Mouse (Mus musculus) stomach, embryonic 16.5 days (tissue): Measurements from ENCODE around the gene Fam76b. TPM values are rescaled to one million over a fixed set of nuclear protein-coding genes. Genes with fewer than 3 reads are reported as not detected.

Experiments used
- ATAC-seq: fragments of 200-750 bp; cut with Nextera tagmentation; 2 replicates; pipeline ENCODE4 v1.8.0; 2017; ENCODE audit warnings: moderate number of reproducible peaks, moderate TSS enrichment; ENCODE audit not compliant: insufficient read depth, low FRiP score
- H3K27ac ChIP-seq: fragments of 300-500 bp; sonication (generic); 2 replicates; pipeline ENCODE4 v1.5.1; 2014; ENCODE audit warnings: low read length
- H3K27me3 ChIP-seq: fragments of 300-500 bp; sonication (generic); 2 replicates; pipeline ENCODE4 v1.6.1; 2014; ENCODE audit warnings: low read length, control low read depth, mixed read lengths; ENCODE audit not compliant: control insufficient read depth, insufficient read depth
- H3K36me3 ChIP-seq: fragments of 300-500 bp; sonication (generic); 2 replicates; pipeline ENCODE4 v1.6.1; 2014; ENCODE audit warnings: low read length; ENCODE audit not compliant: control insufficient read depth, insufficient read depth
- H3K4me1 ChIP-seq: fragments of 300-500 bp; sonication (generic); 2 replicates; pipeline ENCODE4 v1.6.1; 2014; ENCODE audit warnings: low read length, control low read depth, mixed read lengths; ENCODE audit not compliant: control insufficient read depth, insufficient read depth
- H3K4me2 ChIP-seq: fragments of 300-500 bp; sonication (generic); 2 replicates; pipeline ENCODE4 v1.6.1; 2014; ENCODE audit warnings: low read depth, low read length, mixed read lengths
- H3K4me3 ChIP-seq: fragments of 300-500 bp; sonication (generic); replicated peaks from 2 replicates; pipeline ENCODE4 v1.5.1; 2014; ENCODE audit warnings: mild to moderate bottlenecking, low read length
- H3K9ac ChIP-seq: fragments of 300-500 bp; sonication (generic); 2 replicates; pipeline ENCODE4 v1.6.1; 2014; ENCODE audit warnings: low read length
- H3K9me3 ChIP-seq: fragments of 300-500 bp; sonication (generic); replicated peaks from 2 replicates; pipeline ENCODE4 v1.6.1; 2016; ENCODE audit warnings: low read length, control low read depth; ENCODE audit not compliant: control insufficient read depth
- WGBS: fragments of 180-500 bp; shearing (Covaris S2); extraction: QIAGEN DNeasy Blood & Tissue Kit; methylation state at CpG from one replicate; pipeline ENCODE4 v1.1.7; 2014; 5-methylcytosine and 5-hydroxymethylcytosine counted together
- polyA plus RNA-seq: library from polyadenylated mRNA; unstranded; fragments of >200 nt; fragmentation: Nextera tagmentation; extraction: Ambion mirVana; gene quantifications from 2 replicates; pipeline ENCODE4 v1.2.1, GENCODE M21; 2015

Fam76b gene
- polyA plus RNA-seq, 1 experiment from 2014 or later, result 18.3 TPM

DNA sequence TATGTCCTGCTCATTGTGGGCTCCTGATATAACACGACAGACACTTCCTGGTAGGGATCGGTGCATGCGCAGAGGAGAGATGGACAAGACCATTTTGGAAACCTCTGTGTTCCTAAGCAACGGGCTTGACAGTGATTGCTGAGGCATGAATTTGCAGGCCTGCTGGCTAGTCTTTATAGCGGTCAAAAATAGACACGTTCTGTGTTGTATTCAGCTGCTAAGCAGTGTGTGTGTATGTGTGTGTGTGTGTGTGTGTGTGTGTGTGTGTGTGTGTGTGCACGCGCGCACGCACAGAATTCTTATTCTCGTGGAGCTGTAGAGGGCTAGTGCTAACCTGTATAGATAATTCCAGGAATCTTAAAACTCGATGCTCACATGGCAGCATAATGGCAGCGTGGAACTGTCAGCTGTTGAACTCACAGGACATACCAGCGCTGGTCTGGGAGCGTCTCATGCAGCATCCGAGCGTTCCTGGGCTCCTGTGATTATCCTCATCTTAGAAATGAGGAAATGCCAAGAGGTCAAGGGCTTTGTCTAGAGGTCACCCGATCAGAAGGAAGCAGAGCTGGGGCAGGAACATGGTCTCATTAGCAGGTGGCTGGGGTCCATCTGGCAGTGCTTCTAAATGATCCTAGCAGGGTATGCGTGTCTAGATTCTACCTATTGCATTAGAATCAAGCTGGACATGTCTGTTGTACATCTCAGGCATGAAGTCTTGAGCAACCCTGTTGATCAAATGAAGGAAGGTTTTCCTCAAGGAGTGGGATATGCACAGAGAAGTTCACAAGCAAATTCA lies 71.2 kb downstream of the Fam76b start:
- no peaks in the 10 kb centered on the region for H3K27me3 ChIP-seq
- H3K27ac ChIP-seq, result no peak overlapping the region
- H3K4me2 ChIP-seq, result no peak overlapping the region
- WGBS, result 65% methylated on average over 19 of the region's 19 CpGs
- H3K4me1 ChIP-seq, result no peaks in the 10 kb centered on the region
- no peaks in the 10 kb centered on the region for H3K36me3 ChIP-seq
- no peak overlapping the region for H3K9ac ChIP-seq
- no peak overlapping the region for H3K4me3 ChIP-seq
- H3K9me3 ChIP-seq, result no peaks in the 10 kb centered on the region
- ATAC-seq, result no peak

DNA sequence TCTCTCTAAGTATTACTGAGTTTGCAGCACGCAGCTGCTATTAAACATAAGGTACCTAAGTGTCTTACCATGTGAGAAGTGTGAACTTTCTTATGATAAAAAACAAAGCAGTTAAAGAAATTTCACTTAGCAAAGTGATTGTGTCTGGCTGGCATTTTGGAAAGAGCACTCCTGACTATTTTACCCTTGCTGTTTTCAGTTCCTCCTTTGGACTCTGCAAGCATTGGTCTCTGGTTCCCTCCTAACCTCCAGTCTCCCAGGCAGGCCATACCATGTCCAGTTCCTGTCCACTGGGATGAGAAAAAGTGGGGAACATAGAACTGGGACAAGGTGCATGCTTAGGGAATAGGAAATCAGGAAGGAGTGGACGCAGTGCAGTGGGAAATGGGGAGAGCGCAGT lies 74.5 kb downstream of the Fam76b start:
- no peak for ATAC-seq
- no peaks in the 10 kb centered on the region for H3K4me1 ChIP-seq
- H3K27ac ChIP-seq, result no peak overlapping the region
- no peak overlapping the region for H3K4me3 ChIP-seq
- no peaks in the 10 kb centered on the region for H3K9me3 ChIP-seq
- no peak overlapping the region for H3K4me2 ChIP-seq
- no peak overlapping the region for H3K9ac ChIP-seq
- 91% methylated on average over 3 of the region's 3 CpGs for WGBS
- H3K27me3 ChIP-seq, result no peaks in the 10 kb centered on the region
- H3K36me3 ChIP-seq, result no peaks in the 10 kb centered on the region

DNA sequence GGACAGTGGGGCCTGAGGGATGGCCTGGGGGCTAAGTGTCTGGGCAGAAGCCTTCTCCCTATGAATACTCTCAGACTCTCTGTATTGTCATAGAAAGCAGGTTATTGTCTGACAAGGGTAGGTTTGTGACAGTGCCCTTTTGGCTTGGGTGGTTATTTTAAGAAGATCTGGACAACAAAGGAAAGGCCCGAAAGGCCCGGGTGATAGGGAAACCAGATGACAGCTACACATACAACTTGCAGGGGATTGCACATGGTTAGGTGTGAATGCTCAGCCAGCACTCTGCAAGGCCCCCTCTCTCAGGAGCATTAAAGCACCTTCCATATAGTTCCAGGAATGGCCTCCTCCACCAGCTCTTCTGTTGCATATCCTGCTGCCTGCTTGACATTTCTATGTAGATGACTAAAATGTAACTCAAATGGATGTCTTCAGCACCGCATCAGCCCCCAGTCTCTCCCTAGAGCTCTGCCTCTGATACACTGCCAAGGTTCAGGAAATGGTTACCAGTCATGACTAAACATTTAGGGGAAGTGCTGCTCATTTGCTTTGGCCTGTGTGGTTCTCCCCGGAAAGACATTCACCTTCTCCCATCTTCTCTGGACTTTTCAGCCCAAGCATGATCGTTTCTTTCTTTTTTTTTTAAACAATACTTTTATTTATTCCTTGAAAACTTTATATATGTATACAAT lies 76.7 kb downstream of the Fam76b start:
- Histone ChIP-seq H3K4me1 (no peaks in the 10 kb centered on the region), H3K9ac (no peak overlapping the region), H3K27ac (no peak overlapping the region), H3K36me3 (no peaks in the 10 kb centered on the region), H3K4me2 (no peak overlapping the region), H3K27me3 (no peaks in the 10 kb centered on the region), H3K9me3 (no peaks in the 10 kb centered on the region), H3K4me3 (no peak overlapping the region)
- ATAC-seq, result no peak
- 79% methylated on average over 5 of the region's 5 CpGs for WGBS

Other genes starting within 250 kb of the Fam76b start
- 65.7 and 70.4 TPM in 2 replicates for gene Mtmr2, start 79.3 kb upstream of the Fam76b start, polyA plus RNA-seq
- 41.2 and 43.5 TPM in 2 replicates for gene Cep57, start 609 bp upstream of the Fam76b start, polyA plus RNA-seq